Mouse (Mus musculus): ENCODE results near the gene Bbs9.

Gene Bbs9

DNA sequence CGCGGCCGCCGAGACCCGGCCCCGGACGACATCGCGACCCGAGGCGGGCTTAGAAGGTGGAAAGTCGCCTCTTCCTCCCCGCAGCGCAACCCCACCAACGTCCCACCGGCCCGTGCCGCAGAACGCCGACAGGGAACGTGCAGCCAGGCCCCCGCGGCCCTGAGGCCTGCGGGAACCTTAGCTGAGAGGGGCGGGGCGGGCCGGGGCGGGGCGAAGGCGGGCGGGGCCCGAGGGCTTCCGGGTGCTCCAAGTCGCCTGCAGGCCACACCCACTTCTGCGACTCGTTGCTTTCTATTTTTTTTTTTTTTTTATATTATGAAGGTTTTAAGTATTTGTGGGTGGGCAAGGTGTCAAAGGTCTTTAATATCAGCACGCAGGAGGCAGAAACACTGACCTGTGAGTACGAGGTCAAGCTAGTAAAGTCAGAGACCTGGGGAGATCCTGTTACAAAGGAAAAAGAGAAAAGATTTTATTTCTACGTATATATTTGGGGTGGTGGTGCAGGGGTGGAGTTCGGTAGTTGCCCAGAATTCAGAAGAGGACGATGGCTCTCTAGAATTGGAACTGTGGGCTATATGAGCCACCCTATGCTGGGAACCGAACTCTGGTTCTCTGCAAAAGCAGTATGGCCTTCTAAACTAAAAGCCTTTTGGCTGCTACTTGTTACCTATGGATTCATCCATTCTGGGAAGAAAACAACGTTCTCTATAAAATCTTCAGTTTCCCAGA is 7.2 kb upstream of the Bbs9 start:
- DNase-seq (ENCODE audit: low spot score): no peak

DNA sequence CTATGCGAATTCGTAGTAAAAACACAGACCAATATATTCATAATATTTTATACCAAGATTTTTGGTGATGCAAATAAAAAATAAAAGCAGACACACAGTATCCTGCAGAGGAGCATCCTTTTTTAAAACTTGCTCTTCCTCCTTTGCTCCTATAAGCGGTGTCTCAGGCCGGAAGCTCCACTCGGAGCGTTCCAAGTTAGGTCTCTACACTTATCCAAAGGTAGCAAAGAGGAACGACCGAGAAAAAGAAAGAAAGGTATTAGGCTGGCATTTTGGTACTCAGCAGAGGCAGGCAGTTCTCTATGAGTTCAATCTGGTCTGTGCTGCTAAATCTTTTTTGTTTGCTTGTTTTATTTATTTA is 6.6 kb upstream of the Bbs9 start:
- no peak for DNase-seq (ENCODE audit: low spot score)

DNA sequence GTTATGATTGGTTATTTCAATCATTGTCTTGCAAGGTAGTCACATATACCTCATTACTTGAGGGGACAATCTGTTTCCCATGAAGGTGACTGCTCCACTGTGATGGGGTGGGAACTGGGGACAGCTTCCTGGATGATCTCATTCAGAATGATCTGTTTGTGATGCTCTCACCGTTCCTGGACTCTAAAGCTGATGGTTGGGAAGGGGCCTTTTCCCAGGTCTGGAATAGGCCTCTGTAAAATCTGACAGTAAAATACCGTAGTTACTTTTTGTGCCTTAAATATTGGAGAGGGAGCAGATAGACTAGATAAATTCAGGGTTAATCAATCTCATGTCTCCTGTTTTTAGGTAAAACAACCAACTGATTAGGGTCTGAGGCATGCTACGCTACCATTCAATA is 5.9 kb upstream of the Bbs9 start, which contains the start of gene Rp9:
TSS of gene Rp9 (minus strand) at position 101 of the 400 bp plus-strand sequence.
- DNase-seq (ENCODE audit: low spot score): no peak

DNA sequence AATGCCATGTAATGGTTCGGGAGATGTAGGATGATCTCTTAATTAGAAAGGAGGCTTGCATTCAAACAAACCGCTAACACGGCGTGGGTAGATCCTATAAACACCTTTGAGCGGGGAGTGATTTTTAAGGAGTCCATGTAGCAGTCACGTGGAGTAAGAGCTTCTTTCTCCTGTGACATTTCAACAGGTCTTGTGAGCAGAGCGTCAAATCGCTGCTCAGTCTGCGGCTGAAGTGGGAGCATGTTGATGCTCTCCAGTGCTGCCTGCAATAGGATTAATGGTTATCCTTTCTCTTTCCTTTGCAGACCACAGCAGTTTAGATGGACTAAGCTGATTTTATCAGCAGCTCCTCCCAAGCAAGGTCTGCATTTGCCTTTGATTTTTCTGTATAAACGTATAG is 750 bp downstream of the Bbs9 start:
- no peak for DNase-seq (ENCODE audit: low spot score)

DNA sequence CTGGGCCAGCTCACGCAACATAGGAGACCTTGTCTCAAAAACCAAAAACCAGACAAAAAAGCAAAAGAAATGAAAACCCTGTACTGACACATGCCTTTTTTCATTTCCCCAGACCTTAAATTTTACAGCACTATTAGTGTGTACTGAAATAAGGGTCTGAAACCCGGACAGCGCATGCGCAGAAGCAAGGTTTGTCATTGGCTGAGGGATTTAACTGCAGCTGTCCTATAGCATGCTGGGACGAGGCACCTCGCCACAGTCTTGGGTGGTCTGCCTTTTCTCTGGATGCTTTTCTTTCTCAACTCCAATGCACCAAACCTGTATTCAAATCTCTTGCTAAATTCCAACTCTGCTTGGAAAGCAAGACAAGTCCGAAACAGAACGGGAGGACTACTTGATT is 3.4 kb downstream of the Bbs9 start:
- no peak for DNase-seq (ENCODE audit: low spot score)

DNA sequence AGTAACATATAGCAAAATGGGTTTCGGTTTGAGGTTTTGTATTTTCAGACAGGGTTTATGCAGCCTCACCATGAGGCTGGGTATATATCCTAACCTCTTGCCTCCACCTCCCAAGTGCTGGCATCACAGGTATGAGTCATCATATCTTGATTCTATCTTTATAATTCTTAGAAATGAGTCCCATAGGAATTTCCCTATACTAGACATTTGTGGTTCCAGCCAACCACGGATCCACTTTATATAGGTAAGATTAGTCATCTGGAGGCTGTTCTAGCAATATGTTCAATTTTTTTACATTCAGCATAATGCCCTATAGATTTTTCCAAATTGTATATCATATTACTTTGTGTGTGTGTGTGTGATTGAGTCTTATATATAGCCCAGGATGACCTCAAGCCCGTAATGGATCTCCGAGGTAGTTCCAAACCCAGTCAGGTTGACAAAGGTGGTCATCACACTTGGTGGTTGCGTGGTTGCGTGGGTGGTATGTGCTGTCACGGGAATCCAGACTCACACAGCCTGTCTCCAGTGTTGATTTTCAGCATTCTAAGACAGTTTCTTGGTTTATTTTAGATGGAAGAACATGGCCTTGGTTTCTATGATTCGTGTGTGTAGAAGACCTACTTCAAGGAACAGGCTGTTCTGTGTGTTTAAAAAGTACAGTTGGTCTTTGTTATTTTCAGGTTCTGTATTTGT is 8.5 kb downstream of the Bbs9 start:
- DNase-seq (ENCODE audit: low spot score): no peak

DNA sequence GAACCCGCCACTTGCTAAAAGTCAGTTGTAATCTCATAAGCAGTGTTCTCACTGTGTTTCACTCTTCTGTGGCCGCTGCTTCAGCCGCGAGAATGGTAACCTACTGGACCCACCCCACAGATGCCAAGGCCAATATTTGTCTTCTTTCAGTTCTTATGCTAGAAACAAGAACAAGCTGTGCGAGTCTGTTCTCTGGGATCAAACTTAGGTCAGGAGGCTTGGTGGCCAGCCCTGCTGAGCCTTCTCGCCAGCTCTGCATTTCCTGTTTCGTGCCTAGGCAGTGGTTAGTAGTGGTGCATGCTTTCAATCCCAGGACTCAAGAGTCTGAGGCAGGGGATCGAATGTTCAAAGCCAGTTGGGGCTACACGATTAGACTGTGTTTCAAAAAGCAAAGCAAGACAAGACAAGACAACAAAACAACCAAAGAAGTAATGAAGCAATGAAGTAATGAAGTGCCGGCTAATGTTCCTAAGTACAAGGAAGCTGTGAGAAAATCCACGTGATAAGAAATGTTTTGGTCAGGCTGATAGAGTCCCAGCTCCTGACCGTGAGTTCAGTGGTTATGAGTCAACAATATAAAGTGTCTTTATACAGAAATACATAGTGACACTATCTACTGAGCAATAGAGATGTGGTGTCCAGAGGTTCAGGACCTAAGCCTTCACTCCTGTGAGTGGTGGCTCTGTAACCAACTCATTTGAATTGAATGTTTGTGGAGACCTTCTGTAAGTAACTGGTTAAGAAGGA is 9.2 kb downstream of the Bbs9 start:
- DNase-seq (ENCODE audit: low spot score): no peak

DNA sequence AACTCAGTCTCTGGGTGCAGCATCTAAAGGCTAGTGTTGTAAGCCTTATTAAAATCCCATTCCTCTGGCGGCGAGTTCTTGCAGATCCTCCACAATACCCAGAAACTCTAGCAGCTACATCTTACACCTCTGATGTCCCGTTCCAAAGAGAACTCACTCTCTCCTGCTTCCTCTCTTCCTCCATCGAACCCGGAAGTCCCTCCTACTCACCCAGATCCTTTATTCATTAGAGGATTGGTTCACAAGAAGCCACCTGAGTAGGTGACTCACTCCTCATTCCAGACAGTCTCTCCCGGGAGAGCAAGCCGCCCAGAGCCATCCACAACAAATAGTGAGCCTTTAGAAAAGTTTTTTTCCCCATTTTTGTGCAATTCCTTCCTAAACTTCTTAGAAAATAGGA is 10.7 kb downstream of the Bbs9 start:
- DNase-seq (ENCODE audit: low spot score): no peak

DNA sequence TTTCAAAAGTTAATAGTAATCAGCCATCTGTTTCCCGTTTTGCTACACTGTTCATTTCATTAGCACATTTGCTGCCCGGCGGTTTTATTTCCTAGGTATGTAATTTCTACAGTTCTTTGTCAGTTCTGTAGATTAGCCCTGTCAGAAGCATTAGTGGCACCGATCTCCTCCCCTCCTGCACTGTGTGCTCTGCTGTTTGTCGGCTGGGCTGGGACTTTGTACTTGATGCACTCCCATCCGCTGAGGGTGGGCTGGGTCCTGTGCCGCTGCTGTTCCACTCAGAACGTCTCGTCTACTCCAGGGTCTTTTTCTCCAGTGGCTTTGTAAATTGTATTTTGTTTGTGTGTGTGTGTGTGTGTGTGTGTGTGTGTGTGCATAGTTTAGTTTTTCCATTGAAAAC is 13.4 kb downstream of the Bbs9 start:
- DNase-seq (ENCODE audit: low spot score): no peak

DNA sequence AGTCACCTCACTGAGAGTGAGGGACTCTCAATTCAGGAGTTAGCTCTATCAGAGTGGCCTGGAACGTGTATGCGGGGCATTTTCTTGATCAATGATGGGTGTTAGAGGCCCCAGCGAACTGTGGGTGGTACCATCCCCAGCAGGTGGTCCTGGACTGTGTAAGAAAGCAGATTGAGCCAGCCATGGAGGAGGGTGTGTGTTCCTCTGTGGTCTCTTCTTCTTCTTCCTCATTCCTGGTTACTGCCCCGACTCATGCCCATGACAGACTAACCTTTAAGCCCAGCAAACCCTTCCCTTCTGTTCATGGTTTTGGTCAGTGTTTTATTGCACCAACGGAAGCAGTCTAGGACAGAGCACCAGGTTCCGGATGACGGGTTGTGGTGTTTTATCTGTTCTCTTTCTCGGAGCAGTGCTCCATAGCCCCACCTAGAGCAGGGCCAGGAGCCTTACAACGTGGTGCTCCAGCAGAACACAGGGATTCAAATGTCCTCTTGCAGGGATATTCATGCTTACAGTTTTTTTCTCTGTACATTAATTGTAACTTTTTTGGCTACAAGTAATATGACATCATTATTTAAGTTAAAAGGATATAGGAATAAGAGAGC is 18.8 kb downstream of the Bbs9 start:
- no peak for DNase-seq (ENCODE audit: low spot score)

DNA sequence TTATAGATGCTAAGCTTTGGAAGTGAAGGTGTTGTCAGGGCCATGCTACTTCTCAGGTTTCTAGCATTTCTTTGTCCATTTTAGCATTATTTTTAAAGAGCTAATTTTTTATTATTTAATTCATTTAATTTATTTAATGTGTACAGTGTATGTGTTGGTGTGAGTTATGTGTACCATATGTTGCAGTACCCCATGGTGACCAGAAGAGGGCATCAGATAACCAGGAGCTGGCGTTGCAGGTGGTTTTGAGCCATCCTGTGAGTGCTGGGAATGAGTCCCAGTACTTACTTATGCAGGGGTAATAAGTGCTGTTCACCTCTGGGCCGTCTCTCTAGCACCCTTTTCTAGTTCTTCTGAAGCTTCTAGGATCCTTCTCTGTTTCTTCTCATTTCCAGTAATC is 19.6 kb downstream of the Bbs9 start:
- no peak for DNase-seq (ENCODE audit: low spot score)

DNA sequence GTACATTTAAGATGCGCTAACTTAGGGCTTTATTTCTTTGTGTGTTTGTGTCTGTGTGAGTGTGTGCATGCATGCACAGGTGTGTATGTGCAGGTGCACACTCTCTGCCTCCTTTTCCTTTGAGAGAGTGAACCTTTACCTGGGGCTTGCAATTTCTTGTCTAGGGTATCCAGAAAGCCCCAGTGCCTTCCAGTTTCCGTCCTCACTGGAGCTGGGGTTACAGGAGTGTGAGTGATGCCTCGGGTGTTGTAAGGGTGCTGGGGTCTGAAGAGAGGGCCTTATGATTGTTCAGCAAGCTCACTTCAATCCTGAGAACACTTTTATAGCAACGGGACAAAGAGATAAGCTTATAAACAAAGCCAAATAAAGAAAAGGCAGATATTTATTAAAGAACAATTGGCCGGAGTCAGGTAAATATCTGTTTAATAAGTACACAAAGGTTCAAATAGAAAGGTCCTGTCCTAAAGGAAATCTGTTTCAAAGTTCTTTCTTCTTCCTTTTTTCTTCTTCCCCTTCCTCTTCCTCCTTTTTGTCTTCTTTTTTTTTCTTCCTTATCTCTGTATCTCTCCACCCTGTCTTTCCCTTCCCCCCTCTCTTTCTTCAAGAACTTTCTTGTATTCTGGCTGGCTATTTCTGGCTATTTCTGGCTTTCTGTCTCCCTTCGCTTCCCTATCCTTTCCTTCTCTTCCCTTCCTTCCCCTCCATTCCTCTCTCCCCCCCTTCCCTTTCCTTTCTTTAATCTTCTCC is 21.7 kb downstream of the Bbs9 start:
- no peak for DNase-seq (ENCODE audit: low spot score)

DNA sequence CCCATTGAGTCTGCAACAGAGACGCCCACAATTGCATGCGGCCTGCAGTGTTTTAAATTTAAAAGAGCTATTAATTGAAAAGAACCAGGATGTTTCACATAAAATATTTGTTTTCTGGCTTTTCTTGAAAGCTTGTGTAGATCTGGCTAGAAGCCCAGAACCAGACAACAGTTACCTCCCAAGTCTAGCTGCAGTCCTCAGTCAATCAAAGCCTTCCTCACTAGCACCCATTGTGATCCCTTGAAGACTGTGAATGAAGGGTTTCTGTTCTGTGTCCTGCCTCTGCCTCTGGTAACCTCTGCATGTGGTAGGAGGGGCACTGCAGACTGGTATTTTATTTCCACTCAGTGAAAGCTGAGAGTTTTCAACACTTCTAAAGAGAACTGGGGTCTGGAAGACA is 27.5 kb downstream of the Bbs9 start:
- no peak for DNase-seq (ENCODE audit: low spot score)

DNA sequence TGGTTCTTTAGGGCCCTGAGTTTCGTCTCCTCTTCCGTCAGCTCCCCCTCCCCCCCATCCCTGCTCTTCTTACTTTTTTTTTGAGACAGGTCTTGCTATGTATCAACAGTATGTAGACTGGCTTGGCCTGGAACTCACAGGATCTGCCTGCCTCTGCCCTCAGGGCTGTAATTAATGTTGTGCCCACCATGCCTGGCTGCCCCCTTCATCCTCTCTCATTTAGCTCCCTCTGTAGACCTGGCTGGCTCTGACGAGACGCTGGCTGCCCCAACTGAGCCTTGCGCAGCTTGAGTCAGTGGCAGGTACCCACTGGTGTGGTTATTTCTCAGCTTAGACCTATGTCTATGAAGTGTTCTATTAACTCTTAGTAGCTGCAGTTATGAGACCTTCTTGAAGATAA is 28.1 kb downstream of the Bbs9 start:
- DNase-seq (ENCODE audit: low spot score): no peak

DNA sequence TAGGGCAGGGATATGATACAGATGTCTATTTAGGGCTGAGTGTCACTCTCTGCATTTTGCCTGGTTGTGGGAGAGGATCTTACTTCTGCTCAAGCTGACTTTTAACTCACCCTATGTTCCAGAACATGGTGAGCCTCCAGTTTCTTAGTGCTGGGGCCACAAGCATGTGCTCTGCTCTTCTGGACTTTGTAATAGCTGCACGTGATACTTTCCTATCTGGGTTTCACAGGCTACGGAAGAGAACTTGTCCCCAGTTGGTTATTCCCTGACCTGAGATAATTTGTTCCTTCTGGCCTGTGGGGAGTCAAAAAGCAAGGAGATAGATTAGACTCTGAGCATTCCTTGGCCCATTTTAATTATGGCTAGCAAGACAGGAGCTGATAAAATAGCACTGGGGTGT is 30.1 kb downstream of the Bbs9 start:
- no peak for DNase-seq (ENCODE audit: low spot score)

DNA sequence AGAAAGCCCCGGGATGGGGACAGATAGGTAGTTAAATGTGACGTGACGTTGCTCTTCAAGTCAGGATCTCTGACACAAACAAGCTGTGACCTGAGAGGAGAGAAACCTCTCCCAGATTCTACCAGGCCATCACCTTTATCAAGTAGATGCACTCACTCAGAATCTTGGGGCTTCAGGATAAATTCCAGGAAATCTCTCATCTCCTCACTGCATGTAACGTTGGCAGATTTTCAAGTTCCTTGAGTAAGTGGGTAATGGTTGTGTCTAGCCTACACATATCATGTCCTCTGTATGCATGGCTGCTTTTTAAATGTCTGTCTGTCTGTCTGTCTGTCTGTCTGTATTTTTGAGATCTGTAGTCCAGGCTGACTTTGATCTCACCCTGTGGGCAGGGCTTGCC is 39.6 kb downstream of the Bbs9 start:
- no peak for DNase-seq (ENCODE audit: low spot score)

DNA sequence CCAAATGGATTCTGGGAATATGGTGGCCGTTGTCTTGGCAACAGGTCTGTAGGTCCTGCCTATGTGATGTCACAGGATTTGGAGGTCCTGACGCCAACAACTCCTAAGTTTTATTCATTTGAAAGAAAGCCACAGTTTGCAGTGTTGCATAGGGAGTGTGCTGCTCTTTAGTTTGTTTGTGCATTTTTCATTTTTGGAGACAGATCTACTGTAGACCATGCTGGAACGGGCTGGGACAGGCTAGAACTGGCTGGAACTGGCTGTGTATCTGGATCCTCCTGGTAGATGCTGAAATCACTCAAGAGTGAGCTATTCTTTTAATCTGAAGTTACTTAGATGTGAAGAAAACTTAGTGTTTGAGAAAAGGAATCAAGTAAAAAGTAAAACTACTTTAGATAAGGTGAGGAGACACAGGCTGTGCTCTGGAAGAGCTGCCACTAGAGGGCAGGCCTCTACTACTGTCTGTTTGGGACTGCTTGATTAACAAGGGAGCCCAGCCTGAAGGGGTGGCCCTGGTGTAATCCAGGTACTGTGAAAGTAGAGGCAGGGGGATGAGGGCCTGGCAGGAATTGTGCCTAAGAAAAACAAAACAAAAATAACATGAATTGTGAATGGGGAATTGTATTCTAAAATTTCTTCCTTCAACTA is 43.0 kb downstream of the Bbs9 start:
- peak; percentile 24 for DNase-seq (ENCODE audit: low spot score)

DNA sequence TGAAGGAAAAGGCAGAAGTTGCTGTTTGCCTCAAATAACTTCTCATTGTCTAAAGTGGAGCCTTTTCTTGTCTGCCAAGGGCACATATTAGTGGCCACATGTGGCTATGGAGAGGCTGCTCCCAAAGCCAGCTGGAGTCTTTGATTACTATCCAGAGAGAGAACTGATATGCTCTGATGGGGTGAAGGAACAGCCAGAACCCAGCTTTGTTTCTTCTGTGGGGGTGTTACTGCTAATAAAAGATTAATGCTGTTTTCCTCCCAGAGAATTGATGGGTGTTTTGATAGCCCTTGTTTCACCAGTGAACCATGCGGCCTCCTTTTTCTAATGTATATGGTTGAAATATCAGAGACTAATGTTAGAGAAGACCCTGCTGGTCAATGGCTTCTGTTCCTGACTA is 47.9 kb downstream of the Bbs9 start:
- no peak for DNase-seq (ENCODE audit: low spot score)

DNA sequence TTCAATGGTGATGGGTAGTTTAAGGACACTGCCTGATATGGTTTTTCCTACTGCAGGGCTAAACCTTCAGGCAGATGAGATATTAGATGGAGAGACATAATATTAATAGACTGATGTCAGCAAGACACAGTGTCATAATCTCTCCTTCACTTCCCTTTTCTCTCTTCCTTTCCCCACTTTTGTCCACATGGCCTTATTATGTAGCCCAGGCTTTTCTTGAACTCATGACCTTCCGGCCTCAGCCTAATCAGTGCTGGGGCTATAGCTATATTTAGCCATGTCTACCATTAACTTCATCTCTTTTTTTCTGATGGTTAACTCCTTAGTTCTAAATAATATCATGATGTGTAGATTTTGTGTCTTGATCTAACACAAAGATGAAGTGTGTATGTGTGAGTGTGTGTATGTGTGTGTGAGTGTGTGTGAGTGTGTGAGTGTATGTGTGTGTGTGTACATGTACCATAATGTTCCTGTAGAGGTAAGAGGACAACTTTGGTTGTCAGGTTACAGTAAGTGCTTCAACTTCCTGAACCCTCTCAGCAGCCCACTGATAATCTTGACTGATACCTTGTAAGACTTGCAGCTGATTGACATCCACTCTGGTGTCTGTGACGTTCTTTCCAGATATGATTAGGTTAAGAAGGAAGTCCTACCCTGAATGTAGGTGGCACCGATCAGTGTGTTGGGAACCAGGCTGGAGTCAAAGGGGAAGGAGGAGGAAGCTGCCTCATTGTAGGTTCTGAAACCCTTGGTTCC is 55.4 kb downstream of the Bbs9 start:
- no peak for DNase-seq (ENCODE audit: low spot score)

DNA sequence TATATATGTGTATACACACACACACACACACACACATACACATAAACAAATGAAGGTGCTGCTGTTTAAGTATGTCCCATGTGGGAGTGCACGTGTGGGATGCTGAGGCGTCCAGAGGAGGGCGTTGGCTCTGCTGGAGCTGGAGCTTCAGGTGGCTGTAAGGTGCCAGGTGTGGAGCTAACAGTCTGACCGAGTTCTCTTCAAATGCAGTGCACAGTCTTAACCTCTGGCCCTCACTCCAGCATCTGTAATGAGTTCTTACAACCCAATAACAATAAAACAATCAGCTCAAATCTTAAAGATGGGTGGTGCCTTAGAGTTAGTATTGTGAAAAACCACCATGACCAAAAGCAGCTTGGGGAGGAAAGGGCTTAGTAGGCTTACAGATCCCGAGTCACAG is 56.6 kb downstream of the Bbs9 start:
- no peak for DNase-seq (ENCODE audit: low spot score)
